Mouse (Mus musculus) thymus, adult 2 months (tissue): ENCODE measurements around the gene Them7.

ENCODE experiments used
- CTCF ChIP-seq: fragments of 200-500 bp; IDR thresholded peaks from 2 replicates; pipeline ENCODE4 v1.5.1; 2012; ENCODE audit warnings: mild to moderate bottlenecking, control low read depth, low read length, moderate library complexity, borderline replicate concordance; ENCODE audit not compliant: control insufficient read depth, poor library complexity, insufficient read depth; ENCODE audit errors: extremely low read depth
- POLR2A ChIP-seq: fragments of 200-500 bp; IDR thresholded peaks from 2 replicates; pipeline ENCODE4 v1.6.1; 2012; ENCODE audit warnings: mild to moderate bottlenecking, low read length, control low read depth, moderate library complexity; ENCODE audit not compliant: control insufficient read depth, poor library complexity, insufficient read depth; ENCODE audit errors: extremely low read depth

GRCm38 (mm10) chr2:105228416-105228815 lies 4.3 kb downstream of the Them7 start:
- TF ChIP-seq POLR2A (no peak), CTCF (no peak)
